In the genomic region with DNA sequence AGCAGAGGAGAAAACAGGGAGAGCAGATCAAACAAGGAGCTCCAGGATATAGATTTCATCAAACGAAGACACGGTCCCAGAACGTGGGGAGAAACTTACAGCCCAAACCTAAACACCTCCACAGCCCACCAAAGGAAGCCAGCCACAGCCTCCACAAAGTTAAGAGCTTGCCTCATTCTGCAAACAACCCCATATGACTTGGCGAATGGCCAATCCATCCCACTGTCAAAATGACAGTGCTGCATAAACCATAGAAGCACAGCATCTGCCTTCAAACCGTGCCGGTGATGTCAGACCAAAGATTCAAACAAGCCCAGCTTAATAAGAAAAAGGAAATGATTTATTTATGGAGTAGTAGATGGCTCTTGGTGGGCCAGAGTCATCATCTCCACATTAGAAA, we compare ENCODE assay signal across 11 mouse cellular contexts. TPM values are rescaled to one million over a fixed set of nuclear protein-coding genes. Genes with fewer than 3 reads are reported as not detected.
DNase-seq lines count a peak whose midpoint lies in the region; ATAC-seq and TF ChIP-seq lines count a peak whose summit lies in the region.
"Had no signal": no experiment of that assay in that cellular context is flagged by ENCODE, and none has a peak within 500 bp of the region (broad histone marks: within the 10 kb centered on the region; RNA-seq: fewer than 3 reads in every experiment).

No protein-coding gene starts in this region.

- peak; percentile 29 to 47 for DNase-seq in frontal cortex, postnatal 36 days (ENCODE audit: low spot score in 2 of 2)
- DNase-seq in frontal cortex, postnatal 10 days (ENCODE audit: low spot score in 2 of 2): no peak
- peak; percentile 85 for DNase-seq in lung, embryonic 14.5 days
- DNase-seq in lung, postnatal 25 days (ENCODE audit: low spot score): no peak
- peak; percentile 75 for DNase-seq in layer of hippocampus, adult 9-11 months
- peak; percentile 45 to 51 for DNase-seq in right cerebral cortex, postnatal 10 days (ENCODE audit: low spot score in 2 of 2)
- DNase-seq in thymus, postnatal 36 days: no peak
- DNase-seq: heart, postnatal 14 days had no signal

- no peak overlapping the region for H3K4me2 ChIP-seq in lung, embryonic 14.5 days
- no peak overlapping the region for H3K4me2 ChIP-seq in heart, embryonic 12.5 days
- H3K4me2 ChIP-seq: intestine, embryonic 15.5 days; lung, embryonic 15.5 days had no signal

- no peak overlapping the region for H3K27ac ChIP-seq in lung, embryonic 14.5 days (ENCODE audit: low read depth)
- H3K27ac ChIP-seq in heart, embryonic 12.5 days (ENCODE audit: poor library complexity, severe bottlenecking): no peak overlapping the region
- H3K27ac ChIP-seq: intestine, embryonic 15.5 days; lung, embryonic 15.5 days had no signal

- H3K27me3 ChIP-seq in lung, embryonic 14.5 days (ENCODE audit: insufficient read depth, low read length): no peaks in the 10 kb centered on the region
- no peaks in the 10 kb centered on the region for H3K27me3 ChIP-seq in heart, embryonic 12.5 days (replicated peaks)
- H3K27me3 ChIP-seq: intestine, embryonic 15.5 days; lung, embryonic 15.5 days had no signal

- no peaks in the 10 kb centered on the region for H3K36me3 ChIP-seq in lung, embryonic 14.5 days (ENCODE audit: insufficient read depth)
- H3K36me3 ChIP-seq in heart, embryonic 12.5 days: no peaks in the 10 kb centered on the region
- H3K36me3 ChIP-seq: intestine, embryonic 15.5 days; lung, embryonic 15.5 days had no signal

- TF ChIP-seq CTCF in lung, embryonic 14.5 days (IDR thresholded peaks at IDR 0.05; ENCODE audit: low read depth): no peak

- no peak overlapping the region for H3K9ac ChIP-seq in lung, embryonic 14.5 days
- H3K9ac ChIP-seq in heart, embryonic 12.5 days: no peak overlapping the region
- H3K9ac ChIP-seq: intestine, embryonic 15.5 days; lung, embryonic 15.5 days had no signal

- no peak overlapping the region for H3K4me3 ChIP-seq in lung, embryonic 14.5 days (ENCODE audit: low read depth, low read length)
- no peak overlapping the region for H3K4me3 ChIP-seq in heart, embryonic 12.5 days
- H3K4me3 ChIP-seq: intestine, embryonic 15.5 days; lung, embryonic 15.5 days had no signal

- peak; percentile 78; the same call in 1 of the 2 replicates for ATAC-seq in lung, embryonic 14.5 days (ENCODE audit: insufficient read depth)
- ATAC-seq in heart, embryonic 12.5 days (ENCODE audit: insufficient number of reproducible peaks, low FRiP score): no peak
- ATAC-seq: intestine, embryonic 15.5 days had no signal

- no peaks in the 10 kb centered on the region for H3K9me3 ChIP-seq in lung, embryonic 14.5 days (ENCODE audit: low read depth, low read length)
- H3K9me3 ChIP-seq in heart, embryonic 12.5 days (replicated peaks): no peaks in the 10 kb centered on the region
- H3K9me3 ChIP-seq: intestine, embryonic 15.5 days; lung, embryonic 15.5 days had no signal

- no peaks in the 10 kb centered on the region for H3K4me1 ChIP-seq in lung, embryonic 14.5 days (ENCODE audit: insufficient read depth)
- no peaks in the 10 kb centered on the region; the same call in 1 of the 2 replicates for H3K4me1 ChIP-seq in heart, embryonic 12.5 days (replicated peaks)

- WGBS in lung, embryonic 14.5 days: 37% methylated on average over 6 of the region's 6 CpGs
- WGBS in heart, embryonic 12.5 days: 81% methylated on average over 6 of the region's 6 CpGs

RNA-seq across cellular contexts. Expression of a gene that starts 7.4 kb away (rescaled TPM):
- polyA plus RNA-seq in lung, embryonic 14.5 days (2014; fragmentation: Nextera tagmentation; extraction: Ambion mirVana): 5.4 and 6.6 TPM in 2 replicates
- 2.6 TPM in 2 replicates for polyA plus RNA-seq in heart, embryonic 12.5 days (2016; fragmentation: Nextera tagmentation; extraction: Ambion mirVana)

Comparison
In these comparisons a context has a peak if more than half of its experiments do, and no peak if none do; other contexts are left out.
1. DNase-seq: peak in frontal cortex, postnatal 36 days (2 of 2), lung, embryonic 14.5 days (single experiment), layer of hippocampus, adult 9-11 months (single experiment) and right cerebral cortex, postnatal 10 days (2 of 2); none in frontal cortex, postnatal 10 days (0 of 2), lung, postnatal 25 days (single experiment) and thymus, postnatal 36 days (0 of 2).